Mouse (Mus musculus) thymus, postnatal 10 days (tissue): Measurements from ENCODE around the gene Nfkb2.
A peak's percentile ranks its signal among the peaks of the same experiment; 100 is the strongest.

Experiments used
- DNase-seq, 2 experiments: peaks; one replicate each; pipeline ENCODE4 v3.0.0; 2021; ENCODE audit warnings: low spot score in 2 of 2

Nfkb2 gene

DNA sequence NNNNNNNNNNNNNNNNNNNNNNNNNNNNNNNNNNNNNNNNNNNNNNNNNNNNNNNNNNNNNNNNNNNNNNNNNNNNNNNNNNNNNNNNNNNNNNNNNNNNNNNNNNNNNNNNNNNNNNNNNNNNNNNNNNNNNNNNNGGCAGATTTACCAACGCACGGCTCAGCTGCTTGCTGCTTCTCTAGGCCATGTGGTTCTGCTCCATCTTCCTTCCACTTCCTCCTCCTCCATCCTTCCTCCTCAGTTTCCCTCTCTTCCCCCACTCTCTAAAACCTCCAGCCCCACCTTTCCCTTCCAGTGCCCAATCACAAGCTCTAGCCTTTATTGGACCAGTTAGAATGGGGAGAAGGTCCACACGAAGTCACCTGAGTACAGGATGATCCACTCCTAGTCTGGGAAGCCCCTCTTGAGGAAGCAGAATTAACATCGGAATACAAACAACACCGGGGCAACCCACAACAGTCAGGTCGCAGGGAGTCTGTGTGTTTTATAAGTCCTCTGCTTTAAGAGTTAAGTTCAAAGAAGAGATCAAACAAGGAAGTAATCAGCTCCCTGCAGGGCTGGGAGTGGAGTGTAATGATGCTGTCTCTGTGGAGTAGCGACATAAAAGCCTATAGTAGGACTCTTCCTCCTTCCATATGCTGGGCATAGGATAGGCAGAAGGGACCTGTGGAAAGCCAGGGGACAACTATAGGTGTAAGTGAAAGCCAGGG is 40.7 kb downstream of the Nfkb2 start:
- no peak for DNase-seq

DNA sequence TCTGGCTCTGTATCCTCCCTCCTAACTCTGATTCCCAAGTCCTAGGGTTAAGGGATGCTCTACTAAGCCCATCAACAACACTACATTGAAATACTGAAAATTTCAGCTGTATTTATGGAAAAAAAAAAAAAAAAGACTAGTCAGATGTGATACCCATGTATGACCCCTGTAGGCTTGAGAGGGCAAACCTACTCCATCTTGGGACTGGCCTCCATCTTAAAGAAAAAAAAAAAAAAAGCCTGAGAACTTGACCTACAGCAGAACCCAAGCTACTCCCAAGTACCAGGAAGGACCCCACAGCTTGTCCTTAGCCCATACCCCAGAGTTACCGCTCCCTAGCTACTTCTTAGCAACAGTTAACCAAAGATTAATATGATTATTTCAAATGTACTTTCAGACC is 43.0 kb downstream of the Nfkb2 start:
- DNase-seq: no peak

DNA sequence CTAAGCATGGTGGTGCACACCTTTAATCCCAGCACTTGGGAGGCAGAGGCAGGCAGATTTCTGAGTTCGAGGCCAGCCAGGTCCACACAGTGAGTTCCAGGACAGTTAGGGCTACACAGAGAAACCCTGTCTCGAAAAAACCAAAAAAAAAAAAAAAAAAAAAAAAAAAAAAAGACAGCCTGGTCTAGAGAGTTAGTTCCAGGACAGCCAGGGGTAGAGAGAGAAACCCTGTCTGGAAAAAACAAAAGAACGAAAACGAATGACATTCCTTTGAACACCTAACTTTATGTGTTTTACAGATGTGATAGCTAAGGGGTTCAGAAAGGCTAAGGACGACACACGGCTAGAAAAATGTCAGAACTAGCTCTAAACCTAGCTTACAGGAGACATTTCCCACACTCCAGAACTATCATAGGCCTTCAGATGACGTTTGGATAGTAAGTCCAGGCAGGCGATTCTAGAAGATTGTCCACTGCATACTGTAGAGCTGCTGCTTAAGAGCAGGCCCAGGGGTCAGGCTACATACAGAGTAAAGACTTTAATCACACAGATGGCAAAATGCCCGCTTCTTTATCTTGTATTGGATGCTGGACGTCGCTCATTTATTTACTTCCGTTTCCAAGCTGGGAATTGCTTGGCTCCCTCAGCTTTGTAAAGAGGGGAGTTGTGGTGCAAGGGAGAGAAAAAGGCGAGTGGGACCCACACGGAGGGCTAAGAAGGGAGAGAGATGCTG is 44.0 kb downstream of the Nfkb2 start:
- no peak for DNase-seq

DNA sequence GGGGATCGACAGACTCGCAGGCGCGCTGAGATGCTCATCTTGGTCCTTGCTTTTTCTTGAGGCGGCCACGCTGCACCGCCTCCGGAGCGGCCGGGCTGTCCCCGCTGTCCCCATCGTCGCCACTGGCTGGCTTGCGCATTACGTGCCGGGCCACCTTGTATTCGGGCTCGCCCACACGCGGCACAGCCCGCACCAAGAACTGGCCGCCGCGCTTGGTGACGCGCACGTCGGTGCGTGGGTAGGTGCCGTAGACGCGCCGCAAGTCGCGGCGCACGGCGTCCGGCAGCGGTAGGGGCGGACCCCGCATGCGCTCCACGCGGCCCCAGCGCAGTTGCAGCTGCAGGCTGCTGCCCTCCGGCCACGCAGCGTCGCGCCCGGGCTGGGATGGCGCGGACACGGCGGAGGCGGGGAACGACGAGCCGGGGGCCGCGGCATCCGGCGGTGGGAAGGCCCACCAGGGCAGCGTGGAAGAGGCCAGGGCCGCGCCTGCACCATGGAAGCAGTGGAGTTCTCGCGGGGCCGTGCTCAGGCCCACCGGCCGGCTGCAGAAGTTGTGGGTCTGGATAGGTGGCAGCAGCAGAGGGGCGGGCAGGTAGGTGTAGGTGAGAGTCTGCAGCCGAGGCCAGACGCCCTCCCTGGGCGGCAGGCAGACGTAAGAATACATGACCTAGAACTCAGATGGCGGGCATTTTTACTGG is 44.8 kb downstream of the Nfkb2 start:
- DNase-seq: no peak

DNA sequence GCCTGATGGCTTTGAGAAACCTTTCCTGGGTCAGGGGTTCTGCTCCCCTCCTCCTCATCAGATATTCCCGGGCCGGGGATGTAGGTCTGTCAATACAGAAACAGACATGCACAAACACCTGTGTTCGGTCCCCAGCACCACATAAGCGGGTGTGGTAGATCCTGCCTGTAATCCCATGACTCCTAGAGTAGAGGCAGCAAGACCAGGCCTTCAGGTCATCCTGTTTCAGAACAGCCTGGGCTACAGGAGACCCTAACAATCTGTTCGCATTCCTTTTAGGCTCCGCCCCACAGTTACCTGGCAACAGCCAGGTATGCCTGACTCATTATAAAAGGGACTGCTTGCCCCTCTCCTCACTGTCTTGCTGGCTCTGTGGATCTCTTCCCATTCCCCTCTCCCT is 45.4 kb downstream of the Nfkb2 start:
- DNase-seq: no peak

DNA sequence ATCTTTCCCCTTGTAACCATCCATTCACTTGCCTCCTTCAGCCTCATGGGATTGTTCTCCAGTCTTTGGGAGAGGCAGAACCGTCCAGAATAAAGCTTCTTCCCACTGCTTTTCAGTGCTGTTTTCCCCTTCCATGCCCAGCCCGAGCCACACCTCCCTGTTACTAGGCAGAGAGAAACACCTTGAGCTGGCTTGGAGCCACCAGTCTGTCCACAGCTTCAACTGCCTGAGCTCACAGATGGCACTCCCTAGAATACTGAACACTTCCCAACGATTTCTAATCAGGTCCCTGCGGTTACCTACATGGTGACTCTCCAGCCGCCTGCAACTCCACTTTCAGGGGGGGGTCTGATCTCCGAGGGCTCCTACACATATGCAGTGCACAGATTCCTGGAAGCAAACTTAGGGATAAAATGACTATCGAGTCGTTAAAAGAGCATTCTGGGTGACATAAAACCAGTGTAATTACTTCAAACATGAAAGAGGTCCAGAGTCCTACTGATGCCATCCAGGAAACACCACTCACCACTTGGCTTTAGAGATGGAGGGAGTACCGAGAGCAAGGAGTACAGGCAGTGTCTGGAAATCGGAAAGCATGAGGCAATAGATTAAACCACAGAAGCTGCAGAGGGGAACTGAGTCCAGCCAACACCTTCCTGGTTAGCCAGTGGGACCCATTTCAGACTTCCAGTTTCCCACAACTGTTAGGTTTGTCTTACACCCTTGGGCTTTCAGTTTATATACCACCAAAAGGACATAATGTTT is 46.2 kb downstream of the Nfkb2 start, which contains the start of gene 2310034G01Rik:
2310034G01Rik (minus strand) TSS at position 135 of the 765 bp plus-strand sequence.
- no peak for DNase-seq

DNA sequence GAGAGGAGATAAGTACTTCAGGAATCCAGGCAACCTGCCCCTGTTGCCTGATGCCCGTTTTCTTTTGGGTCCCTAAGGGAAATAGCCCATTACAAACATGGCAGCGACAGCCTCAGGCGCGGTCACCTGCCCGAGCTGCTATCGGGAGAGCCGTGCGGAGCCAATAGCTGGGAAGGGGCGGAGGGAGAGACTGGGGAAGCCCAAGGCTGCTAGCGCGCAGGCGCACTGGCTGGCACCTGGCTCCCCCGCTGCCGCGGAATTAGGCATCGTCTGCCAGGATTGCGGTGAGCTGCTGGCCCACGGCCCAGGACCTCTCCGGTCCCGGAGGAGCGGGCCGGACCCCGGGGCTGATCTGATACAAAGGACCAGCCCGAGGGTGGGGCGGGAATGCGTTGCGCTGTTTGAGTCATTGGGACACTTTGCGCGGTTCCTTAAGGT is 52.6 kb downstream of the Nfkb2 start:
- DNase-seq: peak; percentile 81 to 84

DNA sequence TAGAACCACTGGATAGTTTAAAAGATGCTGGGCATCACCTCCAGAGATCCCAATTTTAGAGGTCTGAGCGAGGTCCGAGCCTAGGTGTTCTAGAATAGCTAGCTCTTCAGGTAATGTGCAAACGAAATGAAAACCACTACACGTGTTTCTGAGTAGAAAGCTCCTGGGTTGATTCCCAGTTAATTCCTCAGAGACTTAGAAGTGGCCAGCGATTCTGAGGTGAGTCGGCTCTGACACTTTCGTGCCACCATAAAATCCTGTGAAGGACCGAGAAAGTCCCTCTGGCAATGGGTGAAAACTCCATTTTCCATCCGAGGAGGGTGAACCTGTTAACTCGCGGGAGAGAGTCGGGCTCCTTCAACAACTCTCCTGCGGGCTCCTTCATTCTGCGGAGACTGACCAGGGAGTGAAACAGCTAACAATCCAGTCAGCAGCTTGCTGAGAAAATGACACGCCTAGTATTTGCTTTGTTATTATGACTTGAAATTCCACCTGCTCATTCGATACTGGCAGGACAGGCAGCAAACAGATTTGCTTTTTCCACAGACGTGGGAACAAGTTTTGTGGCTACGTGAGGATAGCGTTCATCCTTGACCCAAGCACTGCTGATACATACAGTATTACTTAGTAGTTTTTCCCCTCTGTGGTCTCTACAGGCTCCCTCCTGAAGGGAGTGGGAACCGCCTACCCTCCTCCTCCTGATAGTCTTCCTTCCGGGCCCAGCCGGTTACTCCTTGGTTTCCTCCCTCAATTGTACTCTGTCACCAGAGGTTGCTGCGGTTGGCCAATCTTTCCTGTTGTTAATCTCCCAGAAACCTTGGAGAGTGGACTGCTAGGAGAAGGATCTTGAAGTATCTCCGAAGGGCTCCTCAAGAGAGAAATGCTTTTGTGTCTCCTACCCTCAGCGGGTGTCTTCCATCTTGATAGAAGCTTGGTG is 53.5 kb downstream of the Nfkb2 start:
- DNase-seq: no peak

DNA sequence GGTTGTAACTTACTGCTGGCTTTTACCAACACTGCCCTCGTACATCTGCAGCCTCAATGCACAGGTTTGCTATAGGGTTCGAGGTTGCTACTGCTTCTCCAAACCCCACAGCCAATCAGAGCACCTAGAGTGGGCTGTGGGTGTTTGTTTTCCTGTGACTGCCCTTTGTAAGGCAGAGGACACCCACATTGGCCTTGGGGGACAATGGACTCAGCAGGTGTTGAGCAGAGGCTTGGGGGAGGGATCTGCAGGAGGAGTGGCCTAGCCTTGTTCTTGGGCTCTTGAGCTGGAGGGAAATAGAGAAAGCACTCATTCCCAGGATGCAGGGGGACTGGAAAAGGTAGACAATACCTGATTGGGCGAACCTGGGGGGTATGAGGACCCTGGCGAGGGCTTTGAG is 54.3 kb downstream of the Nfkb2 start:
- DNase-seq: no peak
